Mouse (Mus musculus) limb, embryonic 11.5 days (tissue): Measurements from ENCODE around the gene Rpp21. TPM values are rescaled to one million over a fixed set of nuclear protein-coding genes. Genes with fewer than 3 reads are reported as not detected.
A peak's percentile ranks its signal among the peaks of the same experiment; 100 is the strongest.

Experiments used
- ATAC-seq: fragments of 200-750 bp; cut with Nextera tagmentation; 2 replicates; pipeline ENCODE4 v1.8.0; 2017; ENCODE audit warnings: low read depth; ENCODE audit not compliant: insufficient number of reproducible peaks, low FRiP score, low TSS enrichment
- DNase-seq: peaks from one replicate; pipeline ENCODE4 v3.0.0-alpha.2; 2015; ENCODE audit warnings: low spot score
- H3K27ac ChIP-seq: fragments of 300-500 bp; sonication (generic); replicated peaks from 2 replicates; pipeline ENCODE4 v1.5.1; 2014; ENCODE audit warnings: low read depth, mild to moderate bottlenecking, low read length
- H3K27me3 ChIP-seq: fragments of 300-500 bp; sonication (generic); 2 replicates; pipeline ENCODE4 v1.6.1; 2014; ENCODE audit warnings: mild to moderate bottlenecking, low read length, mixed read lengths; ENCODE audit not compliant: control insufficient read depth, insufficient read depth
- H3K36me3 ChIP-seq: fragments of 300-500 bp; sonication (generic); 2 replicates; pipeline ENCODE4 v1.6.1; 2014; ENCODE audit warnings: mild to moderate bottlenecking, low read length, moderate library complexity, mixed read lengths; ENCODE audit not compliant: control insufficient read depth, insufficient read depth
- H3K4me1 ChIP-seq: fragments of 300-500 bp; sonication (generic); 2 replicates; pipeline ENCODE4 v1.6.1; 2014; ENCODE audit warnings: low read length, mixed read lengths; ENCODE audit not compliant: control insufficient read depth, insufficient read depth
- H3K4me2 ChIP-seq: fragments of 300-500 bp; sonication (generic); 2 replicates; pipeline ENCODE4 v1.6.1; 2014; ENCODE audit warnings: low read depth, mild to moderate bottlenecking, moderate library complexity; ENCODE audit not compliant: severe bottlenecking
- H3K4me3 ChIP-seq: fragments of 300-500 bp; sonication (generic); 2 replicates; pipeline ENCODE4 v1.5.1; 2014; ENCODE audit warnings: low read depth, low read length
- H3K9ac ChIP-seq: fragments of 300-500 bp; sonication (generic); 2 replicates; pipeline ENCODE4 v1.6.1; 2014; ENCODE audit warnings: mild to moderate bottlenecking, low read length
- H3K9me3 ChIP-seq: fragments of 300-500 bp; sonication (generic); 2 replicates; pipeline ENCODE4 v1.6.1; 2016; ENCODE audit warnings: low read length; ENCODE audit not compliant: control insufficient read depth
- WGBS: fragments of 180-500 bp; shearing (Covaris S2); extraction: QIAGEN DNeasy Blood & Tissue Kit; methylation state at CpG from one replicate; pipeline ENCODE4 v1.1.7; 2014; 5-methylcytosine and 5-hydroxymethylcytosine counted together
- polyA plus RNA-seq: library from polyadenylated mRNA; unstranded; fragments of >200 nt; fragmentation: Nextera tagmentation; extraction: Ambion mirVana; gene quantifications from 2 replicates; pipeline ENCODE4 v1.2.1, GENCODE M21; 2014

Gene Rpp21
- polyA plus RNA-seq, 1 experiment from 2014 or later = 80.9 TPM

GRCm38 (mm10) chr17:36229046-36229445 is 28.8 kb downstream of the Rpp21 start:
- H3K4me2 ChIP-seq = no peak overlapping the region
- no peaks in the 10 kb centered on the region for H3K9me3 ChIP-seq
- H3K4me3 ChIP-seq = no peak overlapping the region
- H3K9ac ChIP-seq = no peak overlapping the region
- peaks cover 42% of the 10 kb centered on the region for H3K27me3 ChIP-seq
- DNase-seq (no peak), ATAC-seq (no peak)
- H3K4me1 ChIP-seq = no peaks in the 10 kb centered on the region
- no peak overlapping the region for H3K27ac ChIP-seq
- no peaks in the 10 kb centered on the region for H3K36me3 ChIP-seq
- WGBS = 6% methylated on average over 5 of the region's 5 CpGs

GRCm38 (mm10) chr17:36226921-36227320 is 30.9 kb downstream of the Rpp21 start:
- 20% methylated on average over 8 of the region's 8 CpGs for WGBS
- no peaks in the 10 kb centered on the region for H3K4me1 ChIP-seq
- H3K27ac ChIP-seq = no peak overlapping the region
- no peak overlapping the region for H3K4me3 ChIP-seq
- peaks cover 43% of the 10 kb centered on the region for H3K27me3 ChIP-seq
- ATAC-seq (no peak), DNase-seq (peak; percentile 25)
- no peaks in the 10 kb centered on the region for H3K36me3 ChIP-seq
- no peaks in the 10 kb centered on the region for H3K9me3 ChIP-seq
- H3K4me2 ChIP-seq = no peak overlapping the region
- H3K9ac ChIP-seq = no peak overlapping the region

DNA sequence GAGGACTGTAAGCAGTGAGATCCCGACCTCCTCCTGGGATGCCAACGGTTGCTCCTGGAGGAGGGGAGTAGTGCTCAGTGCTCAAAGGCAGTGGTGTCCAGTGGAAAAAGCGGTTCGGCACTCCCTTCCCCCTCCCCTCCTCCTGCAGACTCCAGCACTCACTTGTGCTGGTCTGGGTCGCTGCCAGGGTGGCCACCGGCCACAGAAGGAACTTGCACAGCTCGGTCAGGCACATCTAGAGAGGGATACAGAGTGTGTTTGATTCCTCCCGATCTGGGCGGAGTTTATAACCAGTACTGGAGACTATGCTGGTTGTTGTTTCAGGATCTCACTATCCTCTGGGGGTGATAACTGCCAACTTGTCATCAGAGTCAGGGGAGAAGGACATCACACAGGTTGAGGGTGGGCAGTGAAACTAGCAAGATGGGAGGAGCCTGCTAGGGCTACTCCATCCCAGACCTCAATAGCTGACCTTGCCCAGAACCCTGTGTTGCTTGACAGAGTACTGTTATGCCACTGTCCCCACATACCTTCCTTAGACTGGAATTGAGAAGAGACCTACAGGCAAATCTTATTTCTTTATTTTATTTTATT is 32.5 kb downstream of the Rpp21 start:
- no peak overlapping the region for H3K4me3 ChIP-seq
- H3K27me3 ChIP-seq = peaks cover 47% of the 10 kb centered on the region
- no peak overlapping the region for H3K27ac ChIP-seq
- ATAC-seq = no peak
- no peaks in the 10 kb centered on the region for H3K4me1 ChIP-seq
- WGBS = 7% methylated on average over 9 of the region's 9 CpGs
- no peak overlapping the region for H3K9ac ChIP-seq
- no peaks in the 10 kb centered on the region for H3K36me3 ChIP-seq
- no peak overlapping the region for H3K4me2 ChIP-seq
- DNase-seq = no peak
- no peaks in the 10 kb centered on the region for H3K9me3 ChIP-seq

- no peak for DNase-seq
- ATAC-seq = no peak
- Histone ChIP-seq H3K9ac (no peak overlapping the region), H3K9me3 (no peaks in the 10 kb centered on the region), H3K4me1 (no peaks in the 10 kb centered on the region), H3K27ac (no peak overlapping the region), H3K27me3 (peaks cover 40% of the 10 kb centered on the region), H3K36me3 (no peaks in the 10 kb centered on the region), H3K4me3 (no peak overlapping the region), H3K4me2 (no peak overlapping the region)
- 52% methylated on average over 3 of the region's 3 CpGs for WGBS
Observed at GRCm38 (mm10) chr17:36224451-36224850, 33.4 kb downstream of the Rpp21 start.

GRCm38 (mm10) chr17:36218594-36219155 is 39.2 kb downstream of the Rpp21 start:
- ATAC-seq = no peak

GRCm38 (mm10) chr17:36215586-36215985 is 42.3 kb downstream of the Rpp21 start:
- 4% methylated on average over 20 of the region's 20 CpGs for WGBS
- no peaks in the 10 kb centered on the region for H3K36me3 ChIP-seq
- no peak overlapping the region for H3K4me2 ChIP-seq
- no peak overlapping the region for H3K4me3 ChIP-seq
- DNase-seq (peak; percentile 22), ATAC-seq (no peak)
- H3K27me3 ChIP-seq = peaks cover 45% of the 10 kb centered on the region
- H3K27ac ChIP-seq = no peak overlapping the region
- H3K9me3 ChIP-seq = no peaks in the 10 kb centered on the region
- H3K9ac ChIP-seq = no peak overlapping the region
- no peaks in the 10 kb centered on the region for H3K4me1 ChIP-seq

More at GRCm38 (mm10) chr17:36218594-36219155, 39.2 kb downstream of the Rpp21 start:
- peaks cover 50% of the 10 kb centered on the region for H3K27me3 ChIP-seq
- H3K4me1 ChIP-seq = no peaks in the 10 kb centered on the region
- no peak overlapping the region for H3K4me3 ChIP-seq
- H3K9me3 ChIP-seq = no peaks in the 10 kb centered on the region
- 59% methylated on average over 5 of the region's 5 CpGs for WGBS
- no peak overlapping the region for H3K27ac ChIP-seq
- no peak overlapping the region for H3K4me2 ChIP-seq
- no peak for DNase-seq
- H3K9ac ChIP-seq = no peak overlapping the region
- H3K36me3 ChIP-seq = no peaks in the 10 kb centered on the region

GRCm38 (mm10) chr17:36206846-36207245 is 51.0 kb downstream of the Rpp21 start:
- no peak for DNase-seq
- H3K4me3 ChIP-seq = no peak overlapping the region
- no peak overlapping the region for H3K4me2 ChIP-seq
- no peaks in the 10 kb centered on the region for H3K4me1 ChIP-seq
- no peaks in the 10 kb centered on the region for H3K36me3 ChIP-seq
- no peaks in the 10 kb centered on the region for H3K9me3 ChIP-seq
- H3K9ac ChIP-seq = no peak overlapping the region
- no peak for ATAC-seq
- H3K27me3 ChIP-seq = peaks cover 21% of the 10 kb centered on the region
- no peak overlapping the region for H3K27ac ChIP-seq

DNA sequence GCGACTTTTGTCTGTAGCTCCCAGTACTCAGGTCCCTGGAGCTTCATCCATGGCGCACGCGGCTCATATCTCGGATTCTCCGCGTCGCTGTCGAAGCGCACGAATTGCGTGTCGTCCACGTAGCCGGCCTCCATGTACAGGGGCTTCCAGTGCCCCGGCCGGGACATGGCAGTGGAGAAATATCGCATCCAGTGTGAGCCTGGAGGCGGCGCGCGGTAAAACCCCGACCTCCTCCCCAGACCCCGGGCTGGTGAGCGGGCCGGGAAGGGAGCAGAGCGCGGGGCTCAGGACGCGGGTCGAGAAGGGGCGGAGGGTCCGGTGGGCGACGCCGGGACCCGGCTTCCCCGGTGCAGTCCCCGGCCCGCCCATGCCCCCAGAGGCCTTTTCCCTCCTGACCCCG is 52.0 kb downstream of the Rpp21 start:
- under 1% methylated on average over 41 of the region's 41 CpGs for WGBS
- peaks cover 21% of the 10 kb centered on the region for H3K27me3 ChIP-seq
- ATAC-seq (no peak), DNase-seq (peak; percentile 38)
- no peaks in the 10 kb centered on the region for H3K36me3 ChIP-seq
- H3K4me1 ChIP-seq = no peaks in the 10 kb centered on the region
- H3K4me3 ChIP-seq = peak overlapping the region; percentile 22; the same call in 1 of the 2 replicates
- no peaks in the 10 kb centered on the region for H3K9me3 ChIP-seq
- no peak overlapping the region for H3K9ac ChIP-seq
- peak overlapping the region; percentile 33 for H3K4me2 ChIP-seq
- no peak overlapping the region for H3K27ac ChIP-seq
